Mouse (Mus musculus) intestine, postnatal 0 days (tissue): ENCODE results near the gene Tcp11l2. TPM values are rescaled to one million over a fixed set of nuclear protein-coding genes. Genes with fewer than 3 reads are reported as not detected.

Source experiments
- ATAC-seq: fragments of 200-750 bp; cut with Nextera tagmentation; 2 replicates; pipeline ENCODE4 v1.8.0; 2017; ENCODE audit warnings: mild to moderate bottlenecking, moderate TSS enrichment, moderate library complexity
- H3K27ac ChIP-seq: fragments of 300-500 bp; sonication (generic); 2 replicates; pipeline ENCODE4 v1.5.1; 2014; ENCODE audit warnings: mild to moderate bottlenecking, low read depth, low read length, moderate library complexity
- H3K27me3 ChIP-seq: fragments of 300-500 bp; sonication (generic); replicated peaks from 2 replicates; pipeline ENCODE4 v1.6.1; 2014; ENCODE audit warnings: low read length, mixed read lengths; ENCODE audit not compliant: control insufficient read depth, insufficient read depth
- H3K36me3 ChIP-seq: fragments of 300-500 bp; sonication (generic); 2 replicates; pipeline ENCODE4 v1.6.1; 2014; ENCODE audit warnings: mild to moderate bottlenecking, moderate library complexity; ENCODE audit not compliant: control insufficient read depth, insufficient read depth
- H3K4me1 ChIP-seq: fragments of 300-500 bp; sonication (generic); replicated peaks from 2 replicates; pipeline ENCODE4 v1.6.1; 2014; ENCODE audit warnings: antibody characterized with exemption, low read length, mixed read lengths; ENCODE audit not compliant: control insufficient read depth, insufficient read depth
- H3K4me2 ChIP-seq: fragments of 300-500 bp; sonication (generic); replicated peaks from 2 replicates; pipeline ENCODE4 v1.6.1; 2014; ENCODE audit warnings: low read depth, mild to moderate bottlenecking, moderate library complexity
- H3K4me3 ChIP-seq: fragments of 300-500 bp; sonication (generic); 2 replicates; pipeline ENCODE4 v1.5.1; 2014; ENCODE audit warnings: low read depth, low read length
- H3K9ac ChIP-seq: fragments of 300-500 bp; sonication (generic); 2 replicates; pipeline ENCODE4 v1.6.1; 2014; ENCODE audit warnings: mild to moderate bottlenecking, low read depth, low read length
- H3K9me3 ChIP-seq: fragments of 300-500 bp; sonication (generic); 2 replicates; pipeline ENCODE4 v1.6.1; 2016; ENCODE audit warnings: mixed run types; ENCODE audit not compliant: control insufficient read depth
- CTCF ChIP-seq: sonication (generic); IDR thresholded peaks from 2 replicates; pipeline ENCODE4 v1.5.1; 2016; ENCODE audit warnings: low read depth, mild to moderate bottlenecking, control low read depth, antibody characterized with exemption, moderate library complexity
- WGBS: fragments of 180-500 bp; shearing (Covaris S2); extraction: QIAGEN DNeasy Blood & Tissue Kit; methylation state at CpG from one replicate; pipeline ENCODE4 v1.1.7; 2014; 5-methylcytosine and 5-hydroxymethylcytosine counted together
- polyA plus RNA-seq: library from polyadenylated mRNA; unstranded; fragments of >200 nt; fragmentation: Nextera tagmentation; extraction: Ambion mirVana; gene quantifications from 2 replicates; pipeline ENCODE4 v1.2.1, GENCODE M21; 2015

Tcp11l2 gene
- polyA plus RNA-seq, 1 experiment from 2014 or later: 8.2 TPM

DNA sequence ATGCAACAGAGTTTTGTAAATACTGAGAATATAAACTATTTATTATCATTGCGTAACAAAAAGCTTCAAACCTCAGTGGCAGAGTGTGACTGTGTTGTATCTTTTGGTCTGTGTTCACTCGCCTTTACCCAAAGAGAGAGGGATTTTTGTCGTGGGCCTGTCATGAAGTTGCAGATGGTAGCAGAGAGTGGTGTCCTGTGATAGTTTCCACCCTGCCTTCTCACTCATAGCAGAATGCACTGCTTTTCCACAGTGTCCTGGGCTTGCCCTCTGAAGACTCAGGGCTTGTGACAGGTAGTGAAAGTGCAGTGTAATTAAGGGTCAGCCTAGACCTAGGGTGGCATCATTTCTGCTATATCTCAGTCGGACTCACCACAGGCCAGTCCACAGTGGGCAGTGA, 78.3 kb downstream of the Tcp11l2 start:
- ATAC-seq: no peak
- H3K9ac ChIP-seq: no peak overlapping the region
- no peaks in the 10 kb centered on the region for H3K4me1 ChIP-seq
- 86% methylated on average over 4 of the region's 4 CpGs for WGBS
- H3K36me3 ChIP-seq: peaks cover 18% of the 10 kb centered on the region
- no peak for TF ChIP-seq CTCF
- no peaks in the 10 kb centered on the region for H3K9me3 ChIP-seq
- H3K4me2 ChIP-seq: no peak overlapping the region
- no peaks in the 10 kb centered on the region for H3K27me3 ChIP-seq
- H3K27ac ChIP-seq: no peak overlapping the region
- H3K4me3 ChIP-seq: no peak overlapping the region

- WGBS: 80% methylated on average over 4 of the region's 4 CpGs
- H3K27me3 ChIP-seq: no peaks in the 10 kb centered on the region
- peaks cover 17% of the 10 kb centered on the region for H3K36me3 ChIP-seq
- H3K4me2 ChIP-seq: no peak overlapping the region
- H3K4me1 ChIP-seq: no peaks in the 10 kb centered on the region
- H3K4me3 ChIP-seq: no peak overlapping the region
- ATAC-seq: no peak
- no peak overlapping the region for H3K27ac ChIP-seq
- H3K9me3 ChIP-seq: no peaks in the 10 kb centered on the region
- no peak for TF ChIP-seq CTCF
- no peak overlapping the region for H3K9ac ChIP-seq
Observed at GRCm38 (mm10) chr10:84656618-84657017, 80.2 kb downstream of the Tcp11l2 start.

- no peak for ATAC-seq
- WGBS: 64% methylated on average over 6 of the region's 6 CpGs
- no peak overlapping the region for H3K4me2 ChIP-seq
- no peaks in the 10 kb centered on the region for H3K27me3 ChIP-seq
- no peak for TF ChIP-seq CTCF
- no peak overlapping the region for H3K27ac ChIP-seq
- H3K4me3 ChIP-seq: no peak overlapping the region
- H3K36me3 ChIP-seq: peaks cover 20% of the 10 kb centered on the region
- H3K9me3 ChIP-seq: no peaks in the 10 kb centered on the region
- H3K9ac ChIP-seq: no peak overlapping the region
- H3K4me1 ChIP-seq: no peaks in the 10 kb centered on the region
Observed at GRCm38 (mm10) chr10:84657437-84658087, 81.1 kb downstream of the Tcp11l2 start.

- H3K36me3 ChIP-seq: peaks cover 15% of the 10 kb centered on the region
- no peaks in the 10 kb centered on the region for H3K4me1 ChIP-seq
- ATAC-seq: no peak
- no peak overlapping the region for H3K9ac ChIP-seq
- no peaks in the 10 kb centered on the region for H3K27me3 ChIP-seq
- H3K27ac ChIP-seq: no peak overlapping the region
- no peak overlapping the region for H3K4me2 ChIP-seq
- H3K4me3 ChIP-seq: no peak overlapping the region
- no peaks in the 10 kb centered on the region for H3K9me3 ChIP-seq
- no peak for TF ChIP-seq CTCF
- 65% methylated on average over 18 of the region's 18 CpGs for WGBS
Observed at GRCm38 (mm10) chr10:84658088-84658848, 81.8 kb downstream of the Tcp11l2 start.

GRCm38 (mm10) chr10:84659281-84659680, 82.9 kb downstream of the Tcp11l2 start:
- WGBS: 88% methylated on average over 3 of the region's 3 CpGs
- Histone ChIP-seq H3K27ac (no peak overlapping the region), H3K9ac (no peak overlapping the region), H3K4me1 (no peaks in the 10 kb centered on the region), H3K9me3 (no peaks in the 10 kb centered on the region), H3K4me3 (no peak overlapping the region), H3K36me3 (peaks cover 18% of the 10 kb centered on the region), H3K4me2 (no peak overlapping the region), H3K27me3 (no peaks in the 10 kb centered on the region)
- no peak for ATAC-seq
- TF ChIP-seq CTCF: no peak

DNA sequence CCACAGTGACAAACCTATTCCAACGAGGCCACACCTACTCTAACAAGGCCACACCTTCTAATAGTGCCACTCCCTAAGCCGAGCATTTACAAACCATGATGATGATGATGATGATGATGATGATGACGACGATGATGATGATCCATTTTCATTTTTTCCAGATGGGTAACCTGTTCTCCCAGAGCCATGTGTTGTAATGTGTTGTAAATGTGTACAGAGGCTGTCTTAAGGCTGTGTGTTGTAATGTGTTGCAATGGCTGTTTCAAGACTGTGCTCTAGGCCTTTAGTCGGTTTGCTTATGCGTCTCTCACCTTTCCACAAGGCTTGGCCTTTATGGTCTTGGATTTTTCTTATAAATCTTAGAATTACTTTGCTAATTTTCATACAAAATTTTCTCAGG, 85.7 kb downstream of the Tcp11l2 start:
- no peak for ATAC-seq
- WGBS: 96% methylated on average over 6 of the region's 6 CpGs
- no peak overlapping the region for H3K4me2 ChIP-seq
- peaks cover 19% of the 10 kb centered on the region for H3K36me3 ChIP-seq
- no peak overlapping the region for H3K27ac ChIP-seq
- H3K4me3 ChIP-seq: no peak overlapping the region
- no peaks in the 10 kb centered on the region for H3K27me3 ChIP-seq
- H3K9me3 ChIP-seq: no peaks in the 10 kb centered on the region
- TF ChIP-seq CTCF: no peak
- no peaks in the 10 kb centered on the region for H3K4me1 ChIP-seq
- H3K9ac ChIP-seq: no peak overlapping the region

Other genes starting within 250 kb of the Tcp11l2 start
- 0.37 and 0.55 TPM in 2 replicates for gene Nuak1, start 136.0 kb upstream of the Tcp11l2 start, polyA plus RNA-seq
- gene Ckap4, start 42.6 kb upstream of the Tcp11l2 start, polyA plus RNA-seq: 23.3 and 24.0 TPM in 2 replicates
- 3.3 and 4.2 TPM in 2 replicates for gene Polr3b, start 45.7 kb downstream of the Tcp11l2 start, polyA plus RNA-seq
- gene Rfx4, start 179.4 kb downstream of the Tcp11l2 start, polyA plus RNA-seq: not detected in 2 replicates